Mouse (Mus musculus) lung, embryonic 15.5 days (tissue): ENCODE measurements around the gene Mrpl42. TPM values are rescaled to one million over a fixed set of nuclear protein-coding genes. Genes with fewer than 3 reads are reported as not detected.
"Not testable (repeated sequence)": the region's sequence is repeated elsewhere in the genome, so short reads cannot be mapped to it uniquely, and the experiment has no call there.

Experiments
- ATAC-seq: fragments of 200-750 bp; cut with Nextera tagmentation; 2 replicates; pipeline ENCODE4 v1.8.0; 2017; ENCODE audit warnings: moderate number of reproducible peaks, borderline replicate concordance; ENCODE audit not compliant: low FRiP score, low TSS enrichment; ENCODE audit errors: extremely low read depth
- H3K27ac ChIP-seq: fragments of 300-500 bp; sonication (generic); 2 replicates; pipeline ENCODE4 v1.5.1; 2015; ENCODE audit warnings: moderate library complexity, mild to moderate bottlenecking, inconsistent platforms
- H3K27me3 ChIP-seq: fragments of 300-500 bp; sonication (generic); 2 replicates; pipeline ENCODE4 v1.6.1; 2015; ENCODE audit warnings: inconsistent platforms
- H3K36me3 ChIP-seq: fragments of 300-500 bp; sonication (generic); 2 replicates; pipeline ENCODE4 v1.6.1; 2015; ENCODE audit warnings: inconsistent platforms
- H3K4me1 ChIP-seq: fragments of 300-500 bp; sonication (generic); 2 replicates; pipeline ENCODE4 v1.6.1; 2015; ENCODE audit warnings: inconsistent platforms
- H3K4me2 ChIP-seq: fragments of 300-500 bp; sonication (generic); 2 replicates; pipeline ENCODE4 v1.6.1; 2015; ENCODE audit warnings: inconsistent platforms, mild to moderate bottlenecking, moderate library complexity
- H3K4me3 ChIP-seq: fragments of 300-500 bp; sonication (generic); 2 replicates; pipeline ENCODE4 v1.5.1; 2015; ENCODE audit warnings: mild to moderate bottlenecking, inconsistent platforms
- H3K9ac ChIP-seq: fragments of 300-500 bp; sonication (generic); 2 replicates; pipeline ENCODE4 v1.6.1; 2015; ENCODE audit warnings: inconsistent platforms
- H3K9me3 ChIP-seq: fragments of 300-500 bp; sonication (generic); 2 replicates; pipeline ENCODE4 v1.6.1; 2016; ENCODE audit warnings: inconsistent platforms
- WGBS: fragments of 180-500 bp; shearing (Covaris S2); methylation state at CpG from one replicate; pipeline ENCODE4 v1.1.7; 2015; 5-methylcytosine and 5-hydroxymethylcytosine counted together
- polyA plus RNA-seq: library from polyadenylated mRNA; unstranded; fragments of >200 nt; fragmentation: Nextera tagmentation; extraction: Ambion mirVana; gene quantifications from 2 replicates; pipeline ENCODE4 v1.2.1, GENCODE M21; 2015

The Mrpl42 gene
- 304 and 322 TPM in 2 replicates for polyA plus RNA-seq

- H3K36me3 ChIP-seq: peaks cover 13% of the 10 kb centered on the region; the same call in 1 of the 2 replicates
- no peaks in the 10 kb centered on the region for H3K27me3 ChIP-seq
- WGBS: 0% methylated on average over 35 of the region's 35 CpGs
- peak within 1 kb of the TSS; percentile 59 for H3K4me2 ChIP-seq
- H3K9ac ChIP-seq: peak within 1 kb of the TSS; percentile 76
- H3K27ac ChIP-seq: peak within 1 kb of the TSS; percentile 83
- H3K9me3 ChIP-seq: no peaks in the 10 kb centered on the region
- H3K4me3 ChIP-seq: peak within 1 kb of the TSS; percentile 74
- H3K4me1 ChIP-seq: peaks cover 9% of the 10 kb centered on the region
- peak; percentile 96 for ATAC-seq
These were observed at the start of gene Mrpl42 for GRCm38 (mm10) chr10:95501463-95502081. Gene Mrpl42, minus strand, starts transcription at chr10:95501940.

DNA sequence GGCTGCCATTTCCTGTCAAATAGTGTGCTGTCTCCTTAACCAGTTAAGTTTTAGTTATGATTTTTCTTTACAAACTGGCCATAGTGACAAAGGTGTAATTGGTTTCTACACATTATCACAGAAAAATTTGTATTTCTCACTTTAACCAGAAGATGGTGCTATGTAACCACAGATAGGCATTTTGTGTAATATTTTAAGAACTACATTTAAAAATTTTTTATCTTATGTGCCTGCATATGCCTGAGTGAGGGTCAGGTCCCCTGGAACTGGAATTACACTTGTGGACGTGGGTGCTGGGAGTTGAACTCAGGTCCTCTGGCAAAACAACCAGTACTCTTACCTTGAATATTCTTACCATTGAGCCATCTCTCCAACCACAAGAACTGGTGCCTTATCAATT lies 48.8 kb upstream of the Mrpl42 start:
- Histone ChIP-seq H3K4me3 (no peak overlapping the region), H3K27me3 (no peaks in the 10 kb centered on the region), H3K4me2 (no peak overlapping the region), H3K36me3 (peaks cover 39% of the 10 kb centered on the region), H3K27ac (no peak overlapping the region), H3K9me3 (no peaks in the 10 kb centered on the region), H3K4me1 (no peaks in the 10 kb centered on the region), H3K9ac (no peak overlapping the region)
- ATAC-seq: no peak
- 51% methylated on average over 1 of the region's 1 CpGs for WGBS

- ATAC-seq, H3K4me3 ChIP-seq, H3K27me3 ChIP-seq, H3K4me2 ChIP-seq, H3K9me3 ChIP-seq, H3K4me1 ChIP-seq, H3K9ac ChIP-seq, H3K27ac ChIP-seq: not testable (repeated sequence)
- H3K36me3 ChIP-seq: peaks cover 46% of the 10 kb centered on the region
- 77% methylated on average over 5 of the region's 5 CpGs for WGBS
These were observed 47.3 kb upstream of the Mrpl42 start for GRCm38 (mm10) chr10:95549080-95549479.

GRCm38 (mm10) chr10:95548154-95548826 lies 46.5 kb upstream of the Mrpl42 start:
- no peak for ATAC-seq
- Histone ChIP-seq H3K4me2 (no peak overlapping the region), H3K9ac (no peak overlapping the region), H3K4me1 (no peaks in the 10 kb centered on the region), H3K36me3 (peaks cover 48% of the 10 kb centered on the region), H3K27me3 (no peaks in the 10 kb centered on the region), H3K27ac (no peak overlapping the region), H3K9me3 (no peaks in the 10 kb centered on the region), H3K4me3 (no peak overlapping the region)
- WGBS: 74% methylated on average over 11 of the region's 11 CpGs

- H3K36me3 ChIP-seq: peaks cover 51% of the 10 kb centered on the region
- H3K27ac ChIP-seq: no peak overlapping the region
- no peak overlapping the region for H3K4me3 ChIP-seq
- no peak overlapping the region for H3K4me2 ChIP-seq
- no peaks in the 10 kb centered on the region for H3K4me1 ChIP-seq
- H3K9me3 ChIP-seq: no peaks in the 10 kb centered on the region
- H3K9ac ChIP-seq: no peak overlapping the region
- no peak for ATAC-seq
- 92% methylated on average over 2 of the region's 2 CpGs for WGBS
- H3K27me3 ChIP-seq: no peaks in the 10 kb centered on the region
These were observed 44.4 kb upstream of the Mrpl42 start for GRCm38 (mm10) chr10:95546178-95546577.

DNA sequence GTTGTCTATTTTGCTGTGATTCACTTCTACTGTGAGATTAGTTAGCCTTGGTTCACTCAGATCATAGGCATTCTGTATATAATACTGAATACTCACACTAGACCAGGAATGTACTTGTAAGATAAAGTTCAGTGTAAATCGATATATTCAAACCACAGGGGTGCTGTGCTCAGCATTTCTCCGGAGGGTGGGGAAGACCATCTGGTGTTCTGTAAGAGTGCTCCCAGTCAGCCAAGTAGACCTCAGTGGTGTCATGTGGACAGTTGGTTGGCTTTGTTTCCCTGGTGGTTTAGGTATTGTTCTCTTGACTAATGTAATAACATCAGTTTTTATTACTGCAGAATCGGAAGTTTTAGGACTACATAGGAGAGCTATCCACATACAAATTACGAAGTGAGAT lies 43.3 kb upstream of the Mrpl42 start:
- no peak for ATAC-seq
- H3K36me3 ChIP-seq: peaks cover 44% of the 10 kb centered on the region
- H3K4me1 ChIP-seq: no peaks in the 10 kb centered on the region
- H3K9ac ChIP-seq: no peak overlapping the region
- no peaks in the 10 kb centered on the region for H3K27me3 ChIP-seq
- no peak overlapping the region for H3K4me3 ChIP-seq
- WGBS: 67% methylated on average over 4 of the region's 4 CpGs
- no peak overlapping the region for H3K4me2 ChIP-seq
- no peaks in the 10 kb centered on the region for H3K9me3 ChIP-seq
- H3K27ac ChIP-seq: no peak overlapping the region

- no peak overlapping the region for H3K9ac ChIP-seq
- no peaks in the 10 kb centered on the region for H3K9me3 ChIP-seq
- no peaks in the 10 kb centered on the region for H3K4me1 ChIP-seq
- H3K4me2 ChIP-seq: no peak overlapping the region
- H3K4me3 ChIP-seq: no peak overlapping the region
- no peak for ATAC-seq
- 80% methylated on average over 2 of the region's 2 CpGs for WGBS
- peaks cover 41% of the 10 kb centered on the region for H3K36me3 ChIP-seq
- H3K27me3 ChIP-seq: no peaks in the 10 kb centered on the region
- H3K27ac ChIP-seq: no peak overlapping the region
These were observed 42.9 kb upstream of the Mrpl42 start for GRCm38 (mm10) chr10:95544651-95545050.

GRCm38 (mm10) chr10:95544004-95544403 lies 42.3 kb upstream of the Mrpl42 start:
- no peak overlapping the region for H3K9ac ChIP-seq
- H3K27ac ChIP-seq: no peak overlapping the region
- H3K4me3 ChIP-seq: no peak overlapping the region
- H3K27me3 ChIP-seq: no peaks in the 10 kb centered on the region
- 0 out of 2 replicates have a peak, but pooled peaks cover 4% of the 10 kb centered on the region for H3K4me1 ChIP-seq
- H3K9me3 ChIP-seq: no peaks in the 10 kb centered on the region
- ATAC-seq: no peak
- H3K36me3 ChIP-seq: peaks cover 34% of the 10 kb centered on the region
- H3K4me2 ChIP-seq: no peak overlapping the region

DNA sequence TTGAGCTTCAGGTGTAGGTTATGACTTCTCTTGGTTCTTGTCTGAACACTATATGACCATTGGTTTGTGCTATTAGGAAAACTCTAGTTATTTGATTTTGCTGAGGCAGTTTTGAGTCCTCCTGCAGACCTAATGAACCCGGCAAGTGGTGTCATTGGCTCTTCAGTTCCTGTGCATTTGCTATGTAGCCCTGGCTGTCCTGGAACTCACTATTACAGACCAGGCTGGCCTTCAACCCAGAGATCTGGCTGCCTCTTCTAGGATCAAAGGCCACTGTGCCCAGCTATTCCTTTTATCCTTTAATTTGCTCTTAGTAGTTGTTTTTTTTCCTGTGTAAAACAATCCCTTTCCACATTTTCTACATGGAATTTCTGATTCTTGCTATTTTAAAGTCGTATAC lies 41.6 kb upstream of the Mrpl42 start:
- H3K9me3 ChIP-seq: no peaks in the 10 kb centered on the region
- H3K4me3 ChIP-seq: no peak overlapping the region
- H3K4me1 ChIP-seq: 0 out of 2 replicates have a peak, but pooled peaks cover 4% of the 10 kb centered on the region
- no peak overlapping the region for H3K4me2 ChIP-seq
- H3K36me3 ChIP-seq: peaks cover 31% of the 10 kb centered on the region
- H3K27me3 ChIP-seq: no peaks in the 10 kb centered on the region
- WGBS: 81% methylated on average over 2 of the region's 2 CpGs
- ATAC-seq: no peak
- H3K9ac ChIP-seq: no peak overlapping the region
- no peak overlapping the region for H3K27ac ChIP-seq

- Histone ChIP-seq H3K27ac (no peak overlapping the region), H3K36me3 (peaks cover 26% of the 10 kb centered on the region), H3K27me3 (no peaks in the 10 kb centered on the region), H3K4me2 (no peak overlapping the region), H3K9ac (no peak overlapping the region), H3K4me1 (0 out of 2 replicates have a peak, but pooled peaks cover 4% of the 10 kb centered on the region), H3K9me3 (no peaks in the 10 kb centered on the region), H3K4me3 (no peak overlapping the region)
- no peak for ATAC-seq
- 82% methylated on average over 4 of the region's 4 CpGs for WGBS
These were observed 41.2 kb upstream of the Mrpl42 start for GRCm38 (mm10) chr10:95542916-95543315.

DNA sequence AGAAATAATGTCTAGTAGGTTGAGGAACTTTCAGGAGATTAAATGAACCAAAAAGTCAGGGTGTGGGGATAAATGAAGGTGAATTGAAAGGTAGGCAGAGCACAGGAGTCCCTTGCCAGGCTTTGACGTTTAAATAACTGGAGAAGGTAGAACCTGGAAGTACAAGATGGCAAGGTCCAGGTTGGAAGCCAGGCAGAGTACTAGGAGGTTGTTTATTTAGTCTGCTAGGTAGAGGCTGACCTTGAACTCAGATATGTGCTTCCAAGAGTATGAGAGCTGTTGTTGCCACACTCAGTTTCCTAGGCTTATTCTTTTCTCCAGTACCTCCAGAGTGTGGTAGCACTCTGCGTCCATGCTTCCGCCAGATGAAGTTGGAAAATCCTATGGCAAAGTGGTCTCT lies 38.1 kb upstream of the Mrpl42 start:
- Histone ChIP-seq H3K9ac (no peak overlapping the region), H3K9me3 (no peaks in the 10 kb centered on the region), H3K27me3 (no peaks in the 10 kb centered on the region), H3K4me3 (no peak overlapping the region), H3K4me1 (0 out of 2 replicates have a peak, but pooled peaks cover 4% of the 10 kb centered on the region), H3K36me3 (peaks cover 9% of the 10 kb centered on the region; the same call in 1 of the 2 replicates), H3K27ac (no peak overlapping the region), H3K4me2 (no peak overlapping the region)
- no peak for ATAC-seq
- WGBS: 83% methylated on average over 3 of the region's 3 CpGs

- no peak overlapping the region for H3K4me2 ChIP-seq
- no peaks in the 10 kb centered on the region for H3K27me3 ChIP-seq
- no peak overlapping the region for H3K4me3 ChIP-seq
- H3K36me3 ChIP-seq: peaks cover 8% of the 10 kb centered on the region; the same call in 1 of the 2 replicates
- H3K9ac ChIP-seq: no peak overlapping the region
- ATAC-seq: no peak
- no peaks in the 10 kb centered on the region for H3K9me3 ChIP-seq
- WGBS: 73% methylated on average over 3 of the region's 3 CpGs
- H3K4me1 ChIP-seq: 0 out of 2 replicates have a peak, but pooled peaks cover 4% of the 10 kb centered on the region
- H3K27ac ChIP-seq: no peak overlapping the region
These were observed 37.5 kb upstream of the Mrpl42 start for GRCm38 (mm10) chr10:95539260-95539659.
